Mouse (Mus musculus): ENCODE data around the gene BC107364.

- TF ChIP-seq CTCF (IDR thresholded peaks at IDR 0.05; ENCODE audit: extremely low read depth, insufficient read depth, insufficient read length, insufficient replicate concordance), result no peak
- TF ChIP-seq POLR2A (IDR thresholded peaks at IDR 0.05; ENCODE audit: low read depth, low read length), result no peak
Observed at GRCm38 (mm10) chr3:96501391-96502115, 49.4 kb upstream of the BC107364 start.

Measured in spleen, adult 2 months (tissue).